Mouse (Mus musculus): ENCODE measurements around the gene Tmem54. TPM values are rescaled to one million over a fixed set of nuclear protein-coding genes. Genes with fewer than 3 reads are reported as not detected.

The Tmem54 gene
- total RNA-seq, 2 experiments from 2014 or later: not detected

- no peak for DNase-seq
Observed at GRCm38 (mm10) chr4:129151276-129151811, 46.0 kb downstream of the Tmem54 start.

DNA sequence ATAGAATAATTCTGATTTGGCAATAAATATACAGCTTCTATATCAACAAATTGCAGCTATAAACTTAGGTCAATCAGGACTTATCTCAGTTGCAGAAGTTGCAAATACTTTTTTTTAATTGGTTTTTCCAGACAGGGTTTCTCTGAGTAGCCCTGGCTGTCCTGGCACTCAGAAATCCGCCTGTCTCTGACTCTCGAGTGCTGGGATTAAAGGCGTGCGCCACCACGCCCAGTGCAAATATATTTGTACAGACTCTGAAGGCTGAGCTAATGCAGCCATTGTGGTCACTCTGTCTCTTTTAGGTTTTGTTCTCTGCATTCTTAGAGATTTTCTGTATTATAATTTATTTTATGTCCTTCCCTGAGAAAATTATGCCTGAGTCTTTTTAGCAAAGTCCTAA is 52.2 kb downstream of the Tmem54 start:
- DNase-seq: no peak

DNA sequence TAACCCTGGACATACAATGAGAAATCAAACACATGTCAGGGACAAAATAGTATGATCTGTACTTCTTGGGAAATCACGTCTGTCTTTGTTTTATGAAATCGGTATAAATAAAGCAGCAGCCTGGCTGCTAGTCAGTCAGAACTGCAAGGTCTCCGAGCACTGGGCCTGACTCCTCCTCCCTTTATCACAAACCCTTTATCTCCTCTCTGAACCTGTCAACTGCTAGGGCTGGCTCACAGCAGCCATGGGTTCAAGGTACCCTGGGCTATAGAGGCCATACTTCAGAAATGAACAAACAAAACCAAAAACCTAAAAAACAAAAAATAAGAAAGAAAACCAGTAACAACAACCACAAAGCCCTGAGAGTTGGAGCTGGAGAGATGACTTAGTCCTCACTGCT is 53.2 kb downstream of the Tmem54 start:
- no peak for DNase-seq

DNA sequence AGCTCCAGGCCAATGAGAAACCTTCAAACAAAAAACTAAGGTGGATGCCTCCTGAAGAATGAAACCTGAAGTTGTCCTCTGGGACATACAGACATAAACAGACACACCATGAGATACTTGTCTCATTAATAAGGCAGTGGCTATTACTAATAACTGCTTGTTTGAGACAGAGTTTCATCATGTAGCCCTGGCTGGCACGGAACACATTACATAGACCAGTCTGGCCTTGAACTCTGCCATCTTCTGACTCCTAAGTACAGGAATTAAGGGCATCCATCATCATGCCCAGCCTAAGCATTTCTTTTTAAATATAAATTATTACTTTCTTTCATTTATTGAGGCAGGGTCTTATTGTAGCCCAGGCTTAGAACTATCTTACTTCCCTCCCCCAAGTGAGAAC is 55.7 kb downstream of the Tmem54 start:
- no peak for DNase-seq

Other genes with a start within 250 kb of the Tmem54 start
- 1 to 10 TPM; 1.7 to 2.3 TPM for gene Trim62, start 222.0 kb upstream of the Tmem54 start, total RNA-seq (2021)
- gene Azin2, start 143.1 kb upstream of the Tmem54 start, total RNA-seq (2021): 1 to 10 TPM; 3.2 to 3.9 TPM
- 10 to 100 TPM; 47.7 to 55.3 TPM for gene Ak2, start 113.6 kb upstream of the Tmem54 start, total RNA-seq (2021)
- gene Rnf19b, start 47.3 kb upstream of the Tmem54 start, total RNA-seq (2021): 10 to 100 TPM; 17.0 to 17.4 TPM
- 1 to 10 TPM in 1 of 2 experiments, under 1 TPM in 1; 0.68 to 1.1 TPM for gene Hpca, start 16.5 kb downstream of the Tmem54 start, total RNA-seq (2021)
- 10 to 100 TPM; 33.6 to 37.4 TPM for gene Fndc5, start 31.5 kb downstream of the Tmem54 start, total RNA-seq (2021)
- 10 to 100 TPM in 1 of 2 experiments, 1 to 10 TPM in 1; 8.3 to 13.3 TPM for gene S100pbp, start 84.2 kb downstream of the Tmem54 start, total RNA-seq (2021)
- 10 to 100 TPM; 35.5 to 48.5 TPM for gene Yars, start 84.2 kb downstream of the Tmem54 start, total RNA-seq (2021)
- 1 to 10 TPM; 2.6 to 4.9 TPM for gene C77080, start 155.9 kb downstream of the Tmem54 start, total RNA-seq (2021)
- gene Sync, start 182.1 kb downstream of the Tmem54 start, total RNA-seq (2021): 10 to 100 TPM; 63.6 to 64.4 TPM
- gene Rbbp4, start 229.8 kb downstream of the Tmem54 start, total RNA-seq (2021): 10 to 100 TPM; 96.7 to 98.5 TPM
- 10 to 100 TPM; 24.2 to 25.4 TPM for gene Zbtb8os, start 230.1 kb downstream of the Tmem54 start, total RNA-seq (2021)